Mouse (Mus musculus) stomach, embryonic 14.5 days (tissue): ENCODE measurements at regions not wholly inside any gene's neighbourhood (a gene's known extent, or its start where the extent isn't known, plus 50 kb on each side); places are given as distances from the start of the nearest gene placed in this dataset.

ENCODE experiments used
- ATAC-seq: fragments of 200-750 bp; cut with Nextera tagmentation; 2 replicates; pipeline ENCODE4 v1.8.0; 2017; ENCODE audit warnings: low read depth, moderate TSS enrichment; ENCODE audit not compliant: insufficient number of reproducible peaks, insufficient read depth, low FRiP score
- H3K27ac ChIP-seq: fragments of 300-500 bp; sonication (generic); 2 replicates; pipeline ENCODE4 v1.5.1; 2014; ENCODE audit warnings: mild to moderate bottlenecking, low read length, moderate library complexity, mixed read lengths
- H3K27me3 ChIP-seq: fragments of 300-500 bp; sonication (generic); 2 replicates; pipeline ENCODE4 v1.6.1; 2014; ENCODE audit warnings: low read length, control low read depth, mixed read lengths; ENCODE audit not compliant: control insufficient read depth, insufficient read depth
- H3K36me3 ChIP-seq: fragments of 300-500 bp; sonication (generic); 2 replicates; pipeline ENCODE4 v1.6.1; 2014; ENCODE audit warnings: mild to moderate bottlenecking, control low read depth, low read length, moderate library complexity, mixed read lengths; ENCODE audit not compliant: control insufficient read depth, insufficient read depth
- H3K4me1 ChIP-seq: fragments of 300-500 bp; sonication (generic); 2 replicates; pipeline ENCODE4 v1.6.1; 2014; ENCODE audit warnings: low read length, control low read depth, mixed read lengths; ENCODE audit not compliant: control insufficient read depth, insufficient read depth
- H3K4me2 ChIP-seq: fragments of 300-500 bp; sonication (generic); replicated peaks from 2 replicates; pipeline ENCODE4 v1.6.1; 2014; ENCODE audit warnings: low read depth, low read length, control low read depth
- H3K4me3 ChIP-seq: fragments of 300-500 bp; sonication (generic); 2 replicates; pipeline ENCODE4 v1.5.1; 2014; ENCODE audit warnings: low read depth, low read length, control low read depth
- H3K9ac ChIP-seq: fragments of 300-500 bp; sonication (generic); replicated peaks from 2 replicates; pipeline ENCODE4 v1.6.1; 2014; ENCODE audit warnings: low read depth, mild to moderate bottlenecking, control low read depth, low read length, moderate library complexity, mixed read lengths
- H3K9me3 ChIP-seq: fragments of 300-500 bp; sonication (generic); 2 replicates; pipeline ENCODE4 v1.6.1; 2016; ENCODE audit warnings: low read depth, low read length, control low read depth; ENCODE audit not compliant: control insufficient read depth
- WGBS: fragments of 180-500 bp; shearing (Covaris S2); extraction: QIAGEN DNeasy Blood & Tissue Kit; methylation state at CpG from one replicate; pipeline ENCODE4 v1.1.7; 2014; 5-methylcytosine and 5-hydroxymethylcytosine counted together

- H3K9me3 ChIP-seq = peaks cover 5% of the 10 kb centered on the region; the same call in 1 of the 2 replicates
- no peak for ATAC-seq
- no peaks in the 10 kb centered on the region for H3K27me3 ChIP-seq
- H3K4me2 ChIP-seq = no peak overlapping the region
- H3K4me1 ChIP-seq = peaks cover 28% of the 10 kb centered on the region
- no peak overlapping the region for H3K9ac ChIP-seq
- H3K27ac ChIP-seq = no peak overlapping the region
- 64% methylated on average over 2 of the region's 2 CpGs for WGBS
- H3K4me3 ChIP-seq = no peak overlapping the region
- H3K36me3 ChIP-seq = no peaks in the 10 kb centered on the region
Measured at GRCm38 (mm10) chr2:30681642-30682041, 86.8 kb downstream of the Cstad start.

DNA sequence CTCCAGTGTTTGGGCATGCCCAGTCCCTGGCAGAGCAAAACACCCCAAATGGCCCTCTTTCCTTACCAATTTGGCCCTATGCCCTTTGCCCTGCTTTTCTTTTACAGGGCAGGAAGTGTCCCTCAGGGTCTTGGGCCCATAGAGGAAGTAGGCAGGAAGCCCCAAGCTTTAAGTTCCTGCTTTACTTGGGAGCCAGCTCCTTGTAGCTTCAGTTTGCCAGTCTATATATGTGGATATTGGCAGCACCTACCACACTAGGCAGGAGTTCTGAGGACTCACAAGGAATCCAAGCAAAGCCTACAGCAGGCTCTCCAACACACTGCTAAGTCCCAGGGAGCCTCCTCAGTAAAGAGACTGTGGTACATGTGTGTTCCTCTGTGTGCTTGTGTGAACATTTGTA is 84.2 kb downstream of the Cstad start:
- ATAC-seq = no peak
- Histone ChIP-seq H3K36me3 (no peaks in the 10 kb centered on the region), H3K27me3 (no peaks in the 10 kb centered on the region), H3K9ac (no peak overlapping the region), H3K9me3 (peaks cover 5% of the 10 kb centered on the region; the same call in 1 of the 2 replicates), H3K4me1 (peaks cover 20% of the 10 kb centered on the region), H3K4me3 (no peak overlapping the region), H3K27ac (no peak overlapping the region), H3K4me2 (no peak overlapping the region)

GRCm38 (mm10) chr2:30677498-30677897 is 82.7 kb downstream of the Cstad start:
- Histone ChIP-seq H3K9ac (peak overlapping the region; percentile 18), H3K4me2 (peak overlapping the region; percentile 57), H3K27ac (peak overlapping the region; percentile 98), H3K4me1 (peaks cover 20% of the 10 kb centered on the region), H3K27me3 (no peaks in the 10 kb centered on the region), H3K9me3 (peaks cover 5% of the 10 kb centered on the region; the same call in 1 of the 2 replicates), H3K4me3 (peak overlapping the region; percentile 14), H3K36me3 (no peaks in the 10 kb centered on the region)
- no peak for ATAC-seq
- WGBS = 7% methylated on average over 5 of the region's 5 CpGs

DNA sequence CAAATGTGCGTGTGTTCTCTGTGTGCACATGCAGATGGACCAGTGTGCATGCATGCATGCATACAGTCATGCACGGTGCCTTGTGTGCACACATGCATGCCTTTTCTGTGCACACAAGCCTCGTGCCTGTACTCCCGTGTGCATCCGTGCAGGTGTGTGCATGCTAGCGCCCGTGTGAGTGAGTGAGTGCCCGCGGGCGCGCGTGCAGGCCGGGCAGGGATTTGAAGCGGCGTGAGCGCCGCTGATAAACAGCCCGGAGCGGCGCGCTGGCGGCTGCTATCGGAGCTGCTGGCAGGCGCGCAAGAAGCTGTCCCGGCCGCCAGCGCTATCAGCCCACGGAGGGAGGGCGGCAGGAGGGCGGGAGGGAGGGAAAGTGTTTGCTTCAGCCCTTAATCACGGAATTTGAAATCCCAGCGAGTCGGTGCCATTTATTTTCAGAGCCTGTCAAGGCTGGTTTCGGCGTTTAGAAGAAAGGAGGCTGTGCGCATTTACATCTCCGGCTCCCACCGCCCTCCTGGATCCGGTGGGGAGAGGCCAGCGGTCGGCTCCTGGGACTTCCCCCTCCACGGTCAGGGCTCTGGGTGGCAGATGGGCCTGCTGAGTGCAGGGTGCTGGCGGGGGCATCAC is 82.1 kb downstream of the Cstad start:
- Histone ChIP-seq H3K27ac (peak overlapping the region; percentile 98), H3K27me3 (no peaks in the 10 kb centered on the region), H3K4me2 (peak overlapping the region; percentile 57), H3K36me3 (no peaks in the 10 kb centered on the region), H3K4me3 (peak overlapping the region; percentile 14), H3K4me1 (peaks cover 20% of the 10 kb centered on the region), H3K9ac (peak overlapping the region; percentile 18), H3K9me3 (peaks cover 5% of the 10 kb centered on the region; the same call in 1 of the 2 replicates)
- WGBS = under 1% methylated on average over 40 of the region's 44 CpGs
- peak; percentile 81 for ATAC-seq

DNA sequence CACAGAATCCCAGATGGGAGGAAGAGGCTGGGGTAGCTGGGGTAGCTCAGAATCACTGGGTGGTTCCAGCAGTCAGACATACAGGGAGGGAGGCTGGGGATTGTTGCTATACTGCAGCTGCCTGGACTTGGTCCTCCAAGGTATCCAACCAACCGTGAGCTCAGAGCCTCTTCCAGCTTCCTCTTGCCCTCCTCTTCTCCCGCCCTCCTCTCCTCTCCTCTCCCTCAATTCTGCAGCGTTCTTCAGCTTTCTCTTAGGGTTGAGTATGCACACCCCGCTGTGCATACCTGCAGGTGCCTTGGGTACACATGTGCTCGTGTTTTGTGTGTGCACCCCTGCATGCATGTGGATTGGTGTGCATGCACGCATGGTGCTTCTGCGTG is 81.6 kb downstream of the Cstad start:
- peaks cover 5% of the 10 kb centered on the region; the same call in 1 of the 2 replicates for H3K9me3 ChIP-seq
- no peaks in the 10 kb centered on the region for H3K36me3 ChIP-seq
- H3K9ac ChIP-seq = no peak overlapping the region; the same call in 1 of the 2 replicates
- WGBS = 4% methylated on average over 7 of the region's 7 CpGs
- H3K4me1 ChIP-seq = peaks cover 20% of the 10 kb centered on the region
- peak overlapping the region; percentile 98 for H3K27ac ChIP-seq
- no peaks in the 10 kb centered on the region for H3K27me3 ChIP-seq
- H3K4me3 ChIP-seq = peak overlapping the region; percentile 14; the same call in 1 of the 2 replicates
- peak; percentile 50; the same call in 1 of the 2 replicates for ATAC-seq
- peak overlapping the region; percentile 57 for H3K4me2 ChIP-seq

DNA sequence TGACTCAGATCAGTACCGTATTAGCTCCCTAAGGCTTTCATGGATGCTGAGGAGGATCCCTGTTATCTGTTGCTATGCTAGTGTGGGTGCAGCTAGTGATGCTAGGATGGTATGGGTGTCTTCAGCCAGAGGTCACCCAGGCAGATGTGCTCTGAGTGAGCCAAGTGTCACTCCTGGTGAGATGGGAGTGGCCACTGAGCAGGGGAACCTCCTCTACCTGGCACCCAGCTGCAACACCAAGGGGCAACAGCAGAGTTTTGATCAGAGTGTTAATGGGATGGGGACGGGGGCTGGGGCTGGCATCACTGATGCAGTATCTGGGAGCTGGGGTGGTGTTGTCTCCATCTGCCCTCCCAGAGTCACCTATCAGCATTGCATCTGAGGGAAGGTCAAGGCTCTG is 81.0 kb downstream of the Cstad start:
- H3K36me3 ChIP-seq = no peaks in the 10 kb centered on the region
- H3K27me3 ChIP-seq = no peaks in the 10 kb centered on the region
- no peak for ATAC-seq
- peaks cover 24% of the 10 kb centered on the region for H3K4me1 ChIP-seq
- H3K27ac ChIP-seq = peak overlapping the region; percentile 98; the same call in 1 of the 2 replicates
- H3K4me3 ChIP-seq = no peak overlapping the region
- no peak overlapping the region for H3K9ac ChIP-seq
- H3K9me3 ChIP-seq = peaks cover 5% of the 10 kb centered on the region; the same call in 1 of the 2 replicates
- 89% methylated on average over 2 of the region's 2 CpGs for WGBS
- no peak overlapping the region for H3K4me2 ChIP-seq

GRCm38 (mm10) chr2:30670836-30671586 is 76.2 kb downstream of the Cstad start:
- H3K27me3 ChIP-seq = no peaks in the 10 kb centered on the region
- H3K4me2 ChIP-seq = no peak overlapping the region
- peaks cover 21% of the 10 kb centered on the region; the same call in 1 of the 2 replicates for H3K4me1 ChIP-seq
- H3K9ac ChIP-seq = no peak overlapping the region
- no peaks in the 10 kb centered on the region for H3K36me3 ChIP-seq
- H3K9me3 ChIP-seq = no peaks in the 10 kb centered on the region; the same call in 1 of the 2 replicates
- H3K4me3 ChIP-seq = no peak overlapping the region
- ATAC-seq = no peak
- 65% methylated on average over 5 of the region's 5 CpGs for WGBS
- H3K27ac ChIP-seq = no peak overlapping the region

DNA sequence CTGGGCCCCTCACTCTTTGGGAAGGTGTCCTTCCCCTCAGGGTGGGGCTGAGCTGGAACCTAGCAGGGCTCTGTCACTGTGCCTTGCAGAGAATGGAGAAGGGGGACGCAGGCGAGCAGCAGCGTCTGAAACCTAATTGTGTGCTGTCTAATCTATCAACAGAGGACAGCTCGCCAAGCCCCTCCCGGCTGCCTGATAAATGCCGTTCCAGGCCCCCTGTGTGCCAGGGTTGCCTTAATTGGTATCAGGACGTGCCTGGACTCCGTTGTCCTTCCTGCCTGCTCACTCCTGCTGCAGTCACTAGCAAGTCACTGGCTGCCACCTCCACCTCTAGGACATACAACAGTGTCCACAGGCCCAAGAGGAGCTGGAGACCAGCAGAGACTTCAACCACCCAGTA is 72.6 kb downstream of the Cstad start:
- WGBS = 18% methylated on average over 8 of the region's 8 CpGs
- no peak overlapping the region for H3K4me3 ChIP-seq
- no peaks in the 10 kb centered on the region for H3K36me3 ChIP-seq
- no peak for ATAC-seq
- no peak overlapping the region; the same call in 1 of the 2 replicates for H3K27ac ChIP-seq
- no peak overlapping the region for H3K4me2 ChIP-seq
- H3K27me3 ChIP-seq = no peaks in the 10 kb centered on the region
- peaks cover 25% of the 10 kb centered on the region for H3K4me1 ChIP-seq
- H3K9ac ChIP-seq = no peak overlapping the region
- no peaks in the 10 kb centered on the region for H3K9me3 ChIP-seq
